8 mouse cellular contexts compared by ENCODE assay signal in the genomic region with DNA sequence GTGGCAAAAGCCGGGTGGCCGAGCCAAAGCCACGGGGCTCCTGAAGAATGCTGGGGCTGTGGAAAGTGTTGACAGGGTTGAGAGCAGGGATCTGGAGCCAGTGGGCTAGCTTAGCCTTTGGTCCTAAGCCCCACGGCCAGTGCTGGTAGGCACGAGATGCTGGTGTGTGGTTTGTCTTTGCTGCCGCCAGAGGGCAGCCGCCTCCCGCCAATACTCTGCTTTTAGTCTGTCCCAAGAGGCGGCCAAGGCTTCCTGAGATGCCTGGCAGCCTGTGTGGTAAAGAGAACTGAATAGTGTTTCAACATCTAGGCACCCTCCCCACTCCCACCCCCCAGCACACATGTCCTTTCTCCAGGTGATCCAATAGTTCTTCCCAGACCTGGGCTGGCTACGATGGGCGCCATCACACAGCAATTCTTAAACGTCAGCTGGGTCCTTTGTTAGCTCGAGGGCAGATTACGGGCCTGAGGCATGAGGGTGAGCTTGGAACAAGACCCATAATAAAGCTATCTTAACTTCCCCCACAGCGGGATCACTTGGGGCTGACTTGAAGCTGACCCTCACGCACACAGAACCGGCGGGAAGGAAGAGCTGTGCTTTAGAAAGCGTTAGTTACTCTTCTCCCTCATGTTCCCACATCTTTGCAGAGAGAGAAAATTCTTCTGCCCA. TPM values are rescaled to one million over a fixed set of nuclear protein-coding genes. Genes with fewer than 3 reads are reported as not detected.
A peak's percentile ranks its signal among the peaks of the same experiment; 100 is the strongest.
DNase-seq lines count a peak whose midpoint lies in the region; ATAC-seq lines count a peak whose summit lies in the region.

No protein-coding gene starts in this region.

- no peaks in the 10 kb centered on the region for H3K9me3 ChIP-seq in hindbrain, embryonic 13.5 days

- DNase-seq in NIH3T3 (ENCODE audit: low read depth): peak; percentile 87
- DNase-seq in cerebellum, adult 9-10 months: peak; percentile 77
- DNase-seq in forelimb bud, embryonic 11.5 days (ENCODE audit: low read depth, low spot score): peak; percentile 79
- peak; percentile 55 for DNase-seq in left cerebral cortex, adult 11 months (ENCODE audit: low spot score)
- DNase-seq in right cerebral cortex, postnatal 14 days: peak; percentile 80
- peak; percentile 72 for DNase-seq in urinary bladder, postnatal 14 days (ENCODE audit: low spot score)

- no peak overlapping the region for H3K27ac ChIP-seq in hindbrain, embryonic 13.5 days

- H3K36me3 ChIP-seq in hindbrain, embryonic 13.5 days: no peaks in the 10 kb centered on the region

- H3K9ac ChIP-seq in hindbrain, embryonic 13.5 days: peak overlapping the region; percentile 24; the same call in 1 of the 2 replicates

- no peak overlapping the region for H3K4me3 ChIP-seq in hindbrain, embryonic 13.5 days

- WGBS in hindbrain, embryonic 13.5 days: 26% methylated on average over 19 of the region's 19 CpGs

- ATAC-seq in hindbrain, embryonic 13.5 days (ENCODE audit: low FRiP score): peak; percentile 72
- peak; percentile 71; the same call in 1 of the 2 replicates for ATAC-seq in megakaryocyte-erythroid progenitor cell, adult 5-6 weeks (replicated peaks; ENCODE audit: low FRiP score, low TSS enrichment, poor library complexity, severe bottlenecking)

- peaks cover 42% of the 10 kb centered on the region for H3K4me1 ChIP-seq in hindbrain, embryonic 13.5 days (replicated peaks)

- peaks cover 43% of the 10 kb centered on the region for H3K27me3 ChIP-seq in hindbrain, embryonic 13.5 days

- H3K4me2 ChIP-seq in hindbrain, embryonic 13.5 days: no peak overlapping the region

RNA-seq across cellular contexts. Expression of a gene that starts 25.0 kb away (rescaled TPM):
- polyA plus RNA-seq in hindbrain, embryonic 13.5 days (2015; fragmentation: Nextera tagmentation; extraction: Ambion mirVana): 19.1 and 20.1 TPM in 2 replicates
- total RNA-seq in megakaryocyte-erythroid progenitor cell, adult 5-6 weeks (2014; fragmentation: Nextera tagmentation): not detected in 2 replicates
- not detected in 2 replicates for total RNA-seq in megakaryocyte-erythroid progenitor cell, adult 5-6 weeks (2017)

RNA-seq across cellular contexts. Expression of a gene that starts 32.4 kb away (rescaled TPM):
- polyA plus RNA-seq in hindbrain, embryonic 13.5 days (2015; fragmentation: Nextera tagmentation; extraction: Ambion mirVana): 0.31 and 0.57 TPM in 2 replicates
- total RNA-seq in megakaryocyte-erythroid progenitor cell, adult 5-6 weeks (2014; fragmentation: Nextera tagmentation): not detected in 2 replicates
- not detected in 2 replicates for total RNA-seq in megakaryocyte-erythroid progenitor cell, adult 5-6 weeks (2017)
